Mouse (Mus musculus) midbrain, postnatal 0 days (tissue): ENCODE measurements around the gene Nxpe5. TPM values are rescaled to one million over a fixed set of nuclear protein-coding genes. Genes with fewer than 3 reads are reported as not detected.

Experiments
- ATAC-seq: fragments of 200-750 bp; cut with Nextera tagmentation; 2 replicates; pipeline ENCODE4 v1.8.0; 2017; ENCODE audit warnings: moderate number of reproducible peaks, mild to moderate bottlenecking, moderate TSS enrichment, moderate library complexity; ENCODE audit not compliant: low FRiP score
- DNase-seq: peaks from one replicate; pipeline ENCODE4 v3.0.0-alpha.2; 2015; ENCODE audit warnings: low spot score
- H3K27ac ChIP-seq: fragments of 300-500 bp; sonication (generic); 2 replicates; pipeline ENCODE4 v1.5.1; 2014; ENCODE audit warnings: low read depth, mild to moderate bottlenecking, low read length, mixed read lengths
- H3K27me3 ChIP-seq: fragments of 300-500 bp; sonication (generic); 2 replicates; pipeline ENCODE4 v1.6.1; 2014; ENCODE audit warnings: low read length, control low read depth, mixed read lengths; ENCODE audit not compliant: insufficient read depth
- H3K36me3 ChIP-seq: fragments of 300-500 bp; sonication (generic); 2 replicates; pipeline ENCODE4 v1.6.1; 2014; ENCODE audit warnings: low read length, control low read depth, mixed read lengths; ENCODE audit not compliant: insufficient read depth
- H3K4me1 ChIP-seq: fragments of 300-500 bp; sonication (generic); 2 replicates; pipeline ENCODE4 v1.6.1; 2014; ENCODE audit warnings: mild to moderate bottlenecking, control low read depth, antibody characterized with exemption, low read length, mixed read lengths; ENCODE audit not compliant: insufficient read depth
- H3K4me2 ChIP-seq: fragments of 300-500 bp; sonication (generic); 2 replicates; pipeline ENCODE4 v1.6.1; 2014; ENCODE audit warnings: low read depth, mild to moderate bottlenecking, low read length, mixed read lengths; ENCODE audit not compliant: poor library complexity, severe bottlenecking
- H3K4me3 ChIP-seq: fragments of 300-500 bp; sonication (generic); 2 replicates; pipeline ENCODE4 v1.5.1; 2014; ENCODE audit warnings: low read depth, mild to moderate bottlenecking, low read length, moderate library complexity
- H3K9ac ChIP-seq: fragments of 300-500 bp; sonication (generic); replicated peaks from 2 replicates; pipeline ENCODE4 v1.6.1; 2014; ENCODE audit warnings: mild to moderate bottlenecking, low read length, moderate library complexity, mixed read lengths; ENCODE audit not compliant: poor library complexity, severe bottlenecking
- H3K9me3 ChIP-seq: fragments of 300-500 bp; sonication (generic); 2 replicates; pipeline ENCODE4 v1.6.1; 2016; ENCODE audit warnings: low read length, control low read depth
- CTCF ChIP-seq: IDR thresholded peaks from 2 replicates; pipeline ENCODE4 v1.5.1; 2016; ENCODE audit warnings: antibody characterized with exemption, mild to moderate bottlenecking
- whole genome bisulfite sequencing: fragments of 180-500 bp; shearing (Covaris S2); extraction: QIAGEN DNeasy Blood & Tissue Kit; methylation state at CpG from one replicate; pipeline ENCODE4 v1.1.7; 2014; 5-methylcytosine and 5-hydroxymethylcytosine counted together
- polyA plus RNA-seq: library from polyadenylated mRNA; unstranded; fragments of >200 nt; fragmentation: Nextera tagmentation; extraction: Ambion mirVana; gene quantifications from 2 replicates; pipeline ENCODE4 v1.2.1, GENCODE M21; 2015
- total RNA-seq: library from RNA; depleted of rRNA; stranded (reverse); fragments of >200 nt; gene quantifications from 2 replicates; pipeline ENCODE4 v1.2.3, GENCODE M21; 2014; rRNA removed

The Nxpe5 gene
- total and polyA plus RNA-seq, 2 experiments from 2014 or later: not detected

DNA sequence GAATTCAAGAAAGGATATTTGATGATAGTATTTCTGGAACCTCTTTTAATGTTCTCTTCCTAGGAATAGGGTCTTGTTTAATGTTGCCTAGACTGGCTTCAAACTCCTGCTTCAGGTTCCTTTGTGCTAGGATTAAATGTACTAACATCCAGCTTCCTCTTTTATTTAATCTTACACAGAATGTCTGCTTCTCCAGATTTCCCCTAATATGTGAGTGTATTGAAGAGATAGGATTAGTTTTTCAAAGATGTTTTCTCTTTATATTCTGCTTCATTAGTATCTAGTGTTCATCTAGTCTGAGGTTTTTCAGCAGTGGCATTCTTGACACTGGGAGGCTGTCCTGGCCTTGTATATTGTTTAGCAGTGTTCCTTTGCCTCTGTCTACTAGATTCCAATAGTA is 68.5 kb downstream of the Nxpe5 start:
- Histone ChIP-seq H3K9ac (no peak overlapping the region), H3K27ac (no peak overlapping the region), H3K4me2 (no peak overlapping the region), H3K27me3 (no peaks in the 10 kb centered on the region), H3K4me1 (no peaks in the 10 kb centered on the region), H3K36me3 (peaks cover 13% of the 10 kb centered on the region), H3K9me3 (no peaks in the 10 kb centered on the region), H3K4me3 (no peak overlapping the region)
- ATAC-seq (no peak), DNase-seq (no peak)
- no peak for TF ChIP-seq CTCF

DNA sequence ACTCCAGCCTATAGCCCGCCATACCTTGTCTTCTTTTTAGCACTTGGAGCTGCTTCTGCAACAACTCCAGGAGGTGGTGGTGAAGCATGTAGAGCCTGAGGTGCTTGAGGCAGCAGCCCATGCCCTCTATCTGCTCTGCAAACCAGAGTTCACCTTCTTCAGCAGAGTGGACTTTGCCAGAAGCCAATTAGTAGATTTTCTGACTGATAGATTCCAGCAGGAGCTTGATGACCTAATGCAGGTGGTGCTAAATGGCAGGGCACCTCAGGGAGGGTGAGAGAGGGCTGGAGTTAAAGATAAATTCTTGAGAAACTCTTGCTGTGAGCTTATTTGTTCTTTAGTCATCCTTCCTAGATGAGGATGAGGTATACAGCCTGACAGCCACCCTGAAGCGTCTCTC is 73.9 kb downstream of the Nxpe5 start:
- Histone ChIP-seq H3K36me3 (peaks cover 17% of the 10 kb centered on the region), H3K4me2 (no peak overlapping the region), H3K9me3 (no peaks in the 10 kb centered on the region), H3K27ac (no peak overlapping the region), H3K27me3 (no peaks in the 10 kb centered on the region), H3K4me3 (no peak overlapping the region), H3K4me1 (no peaks in the 10 kb centered on the region), H3K9ac (no peak overlapping the region)
- WGBS: 94% methylated on average over 2 of the region's 2 CpGs
- no peak for TF ChIP-seq CTCF
- ATAC-seq (no peak), DNase-seq (no peak)

Other genes with a start within 250 kb of the Nxpe5 start
- not detected in 2 replicates for gene Azgp1, start 244.4 kb upstream of the Nxpe5 start, total RNA-seq
- not detected in 2 replicates for gene Azgp1, start 244.4 kb upstream of the Nxpe5 start, polyA plus RNA-seq
- gene Smok3a, start 204.6 kb upstream of the Nxpe5 start, total RNA-seq: not detected in 2 replicates
- not detected in 2 replicates for gene Smok3a, start 204.6 kb upstream of the Nxpe5 start, polyA plus RNA-seq
- gene Smok3b, start 204.5 kb upstream of the Nxpe5 start, total RNA-seq: not detected in 2 replicates
- gene Smok3b, start 204.5 kb upstream of the Nxpe5 start, polyA plus RNA-seq: not detected in 2 replicates
- not detected in 2 replicates for gene Smok3c, start 172.7 kb upstream of the Nxpe5 start, total RNA-seq
- gene Smok3c, start 172.7 kb upstream of the Nxpe5 start, polyA plus RNA-seq: not detected in 2 replicates
- 40.4 and 45.3 TPM in 2 replicates for gene Zkscan1, start 140.8 kb upstream of the Nxpe5 start, total RNA-seq
- 11.4 and 11.6 TPM in 2 replicates for gene Zkscan1, start 140.8 kb upstream of the Nxpe5 start, polyA plus RNA-seq
- gene Zscan21, start 109.0 kb upstream of the Nxpe5 start, total RNA-seq: 20.7 and 22.1 TPM in 2 replicates
- 54.3 and 57.1 TPM in 2 replicates for gene Zscan21, start 109.0 kb upstream of the Nxpe5 start, polyA plus RNA-seq
- gene Zfp113, start 70.2 kb upstream of the Nxpe5 start, total RNA-seq: 6.4 and 7.2 TPM in 2 replicates
- 7.0 and 7.3 TPM in 2 replicates for gene Zfp113, start 70.2 kb upstream of the Nxpe5 start, polyA plus RNA-seq
- 50.9 and 54.3 TPM in 2 replicates for gene Cops6, start 64.8 kb upstream of the Nxpe5 start, total RNA-seq
- 283 and 299 TPM in 2 replicates for gene Cops6, start 64.8 kb upstream of the Nxpe5 start, polyA plus RNA-seq
- 60.8 and 62.6 TPM in 2 replicates for gene Ap4m1, start 53.9 kb upstream of the Nxpe5 start, total RNA-seq
- gene Ap4m1, start 53.9 kb upstream of the Nxpe5 start, polyA plus RNA-seq: 17.2 and 17.5 TPM in 2 replicates
- gene Mcm7, start 53.5 kb upstream of the Nxpe5 start, total RNA-seq: 27.8 and 31.0 TPM in 2 replicates
- 37.9 and 39.6 TPM in 2 replicates for gene Mcm7, start 53.5 kb upstream of the Nxpe5 start, polyA plus RNA-seq
- 61.1 and 90.3 TPM in 2 replicates for gene Taf6, start 38.4 kb upstream of the Nxpe5 start, total RNA-seq
- gene Taf6, start 38.4 kb upstream of the Nxpe5 start, polyA plus RNA-seq: 49.0 and 49.8 TPM in 2 replicates
- 11.7 and 14.0 TPM in 2 replicates for gene Cnpy4, start 38.4 kb upstream of the Nxpe5 start, total RNA-seq
- 21.7 and 21.8 TPM in 2 replicates for gene Cnpy4, start 38.4 kb upstream of the Nxpe5 start, polyA plus RNA-seq
- gene Mblac1, start 31.6 kb upstream of the Nxpe5 start, total RNA-seq: 15.6 and 16.2 TPM in 2 replicates
- 11.2 and 11.9 TPM in 2 replicates for gene Mblac1, start 31.6 kb upstream of the Nxpe5 start, polyA plus RNA-seq
- 59.1 and 79.6 TPM in 2 replicates for gene Lamtor4, start 29.6 kb downstream of the Nxpe5 start, total RNA-seq
- gene Lamtor4, start 29.6 kb downstream of the Nxpe5 start, polyA plus RNA-seq: 99.8 and 104 TPM in 2 replicates
- gene BC037034, start 38.1 kb downstream of the Nxpe5 start, total RNA-seq: 73.1 and 79.2 TPM in 2 replicates
- gene BC037034, start 38.1 kb downstream of the Nxpe5 start, polyA plus RNA-seq: 15.4 and 17.3 TPM in 2 replicates
- 0.71 and 1.4 TPM in 2 replicates for gene Gal3st4, start 46.9 kb downstream of the Nxpe5 start, total RNA-seq
- gene Gal3st4, start 46.9 kb downstream of the Nxpe5 start, polyA plus RNA-seq: 1.7 TPM in 2 replicates
- 0.11 TPM in 1 of 2 replicates, not detected in the other for gene Gm43720, start 54.1 kb downstream of the Nxpe5 start, total RNA-seq
- 0.05 TPM in 1 of 2 replicates, not detected in the other for gene Gm43720, start 54.1 kb downstream of the Nxpe5 start, polyA plus RNA-seq
- 134 and 154 TPM in 2 replicates for gene Gpc2, start 54.1 kb downstream of the Nxpe5 start, total RNA-seq
- 50.5 and 50.7 TPM in 2 replicates for gene Gpc2, start 54.1 kb downstream of the Nxpe5 start, polyA plus RNA-seq
- gene Stag3, start 54.3 kb downstream of the Nxpe5 start, total RNA-seq: 22.5 and 33.2 TPM in 2 replicates
- gene Stag3, start 54.3 kb downstream of the Nxpe5 start, polyA plus RNA-seq: 8.8 and 9.6 TPM in 2 replicates
- 0.55 TPM in 1 of 2 replicates, not detected in the other for gene Pvrig, start 116.1 kb downstream of the Nxpe5 start, total RNA-seq
- gene Pvrig, start 116.1 kb downstream of the Nxpe5 start, polyA plus RNA-seq: not detected in 2 replicates
- gene Zfp157, start 215.6 kb downstream of the Nxpe5 start, total RNA-seq: 46.9 and 51.1 TPM in 2 replicates
- 44.4 and 45.3 TPM in 2 replicates for gene Zfp157, start 215.6 kb downstream of the Nxpe5 start, polyA plus RNA-seq